Mouse (Mus musculus) cerebellum, postnatal 25 days (tissue): ENCODE data around the gene Tox4.

Experiments used
- DNase-seq, 2 experiments: peaks; one replicate each; pipeline ENCODE4 v3.0.0; 2021; ENCODE audit warnings: mixed read lengths in 2 of 2

Tox4 gene

GRCm38 (mm10) chr14:52313931-52314807, 35.2 kb downstream of the Tox4 start:
- peak in 1 of 2 experiments; percentile 29 for DNase-seq

GRCm38 (mm10) chr14:52314808-52315150, 35.8 kb downstream of the Tox4 start:
- peak in 1 of 2 experiments; percentile 27 for DNase-seq

GRCm38 (mm10) chr14:52315283-52315780, 36.4 kb downstream of the Tox4 start:
- peak in 1 of 2 experiments; percentile 29 for DNase-seq

GRCm38 (mm10) chr14:52315792-52316440, 37.0 kb downstream of the Tox4 start:
- peak; percentile 83 to 87 for DNase-seq

GRCm38 (mm10) chr14:52316441-52317225, 37.7 kb downstream of the Tox4 start:
- peak; percentile 54 to 62 for DNase-seq

- DNase-seq, result no peak
These were observed 40.4 kb downstream of the Tox4 start for GRCm38 (mm10) chr14:52319361-52319760.

GRCm38 (mm10) chr14:52325890-52326289, 46.9 kb downstream of the Tox4 start:
- no peak for DNase-seq

GRCm38 (mm10) chr14:52327375-52327901, 48.5 kb downstream of the Tox4 start:
- DNase-seq, result no peak

- peak in 1 of 2 experiments; percentile 24 for DNase-seq
These were observed 49.2 kb downstream of the Tox4 start, which contains the start of gene Sall2 for GRCm38 (mm10) chr14:52327910-52328812. Gene Sall2, minus strand, starts transcription at chr14:52328762.

GRCm38 (mm10) chr14:52331069-52331750, 52.3 kb downstream of the Tox4 start:
- no peak for DNase-seq

- DNase-seq, result no peak
These were observed 53.2 kb downstream of the Tox4 start for GRCm38 (mm10) chr14:52332171-52332570.

- DNase-seq, result peak; percentile 66 to 75
These were observed 60.0 kb downstream of the Tox4 start for GRCm38 (mm10) chr14:52338751-52339511.

GRCm38 (mm10) chr14:52339512-52339852, 60.5 kb downstream of the Tox4 start:
- no peak for DNase-seq
